Mouse (Mus musculus): ENCODE measurements at regions not wholly inside any gene's neighbourhood (a gene's known extent, or its start where the extent isn't known, plus 50 kb on each side); places are given as distances from the start of the nearest gene placed in this dataset.

GRCm38 (mm10) chr2:40258207-40258606 lies 1032.0 kb upstream of the Ppp6c start:
- Histone ChIP-seq H3K9ac (replicated peaks; ENCODE audit: low read length) (no peak overlapping the region), H3K27me3 (ENCODE audit: insufficient read depth, low read length) (no peaks in the 10 kb centered on the region), H3K9me3 (ENCODE audit: low read length) (no peaks in the 10 kb centered on the region), H3K27ac (ENCODE audit: low read length) (no peak overlapping the region), H3K36me3 (ENCODE audit: insufficient read depth, low read length) (no peaks in the 10 kb centered on the region), H3K4me1 (ENCODE audit: insufficient read depth, low read length) (no peaks in the 10 kb centered on the region), H3K4me2 (replicated peaks; ENCODE audit: low read depth, low read length) (no peak overlapping the region), H3K4me3 (ENCODE audit: low read length) (no peak overlapping the region)
- ATAC-seq (ENCODE audit: low FRiP score, low TSS enrichment) = no peak

- Histone ChIP-seq H3K9me3 (ENCODE audit: low read length) (no peaks in the 10 kb centered on the region), H3K27me3 (ENCODE audit: insufficient read depth, low read length) (no peaks in the 10 kb centered on the region), H3K9ac (replicated peaks; ENCODE audit: low read length) (no peak overlapping the region), H3K4me3 (ENCODE audit: low read length) (no peak overlapping the region), H3K4me1 (ENCODE audit: insufficient read depth, low read length) (no peaks in the 10 kb centered on the region), H3K36me3 (ENCODE audit: insufficient read depth, low read length) (no peaks in the 10 kb centered on the region), H3K4me2 (replicated peaks; ENCODE audit: low read depth, low read length) (no peak overlapping the region), H3K27ac (ENCODE audit: low read length) (no peak overlapping the region)
- peak; percentile 39; the same call in 1 of the 2 replicates for ATAC-seq (ENCODE audit: low FRiP score, low TSS enrichment)
- 19% methylated on average over 1 of the region's 1 CpGs for WGBS
Observed at GRCm38 (mm10) chr2:40249639-40250332, 1023.5 kb upstream of the Ppp6c start.

- ATAC-seq (ENCODE audit: low FRiP score, low TSS enrichment) = no peak
- 82% methylated on average over 1 of the region's 1 CpGs for WGBS
- H3K36me3 ChIP-seq (ENCODE audit: insufficient read depth, low read length) = no peaks in the 10 kb centered on the region
Observed at GRCm38 (mm10) chr2:40223708-40224107, 997.5 kb upstream of the Ppp6c start.

GRCm38 (mm10) chr2:40223259-40223658 lies 997.0 kb upstream of the Ppp6c start:
- H3K9ac ChIP-seq (replicated peaks; ENCODE audit: low read length) = no peak overlapping the region
- no peak for ATAC-seq (ENCODE audit: low FRiP score, low TSS enrichment)
- H3K4me3 ChIP-seq (ENCODE audit: low read length) = no peak overlapping the region
- H3K4me2 ChIP-seq (replicated peaks; ENCODE audit: low read depth, low read length) = no peak overlapping the region
- H3K27ac ChIP-seq (ENCODE audit: low read length) = no peak overlapping the region
- no peaks in the 10 kb centered on the region for H3K4me1 ChIP-seq (ENCODE audit: insufficient read depth, low read length)
- no peaks in the 10 kb centered on the region for H3K27me3 ChIP-seq (ENCODE audit: insufficient read depth, low read length)
- no peaks in the 10 kb centered on the region for H3K36me3 ChIP-seq (ENCODE audit: insufficient read depth, low read length)
- no peaks in the 10 kb centered on the region for H3K9me3 ChIP-seq (ENCODE audit: low read length)

More at GRCm38 (mm10) chr2:40223708-40224107, 997.5 kb upstream of the Ppp6c start:
- H3K4me1 ChIP-seq (ENCODE audit: insufficient read depth, low read length) = no peaks in the 10 kb centered on the region
- H3K27me3 ChIP-seq (ENCODE audit: insufficient read depth, low read length) = no peaks in the 10 kb centered on the region
- no peak overlapping the region for H3K9ac ChIP-seq (replicated peaks; ENCODE audit: low read length)
- no peak overlapping the region for H3K4me2 ChIP-seq (replicated peaks; ENCODE audit: low read depth, low read length)
- H3K27ac ChIP-seq (ENCODE audit: low read length) = no peak overlapping the region
- H3K9me3 ChIP-seq (ENCODE audit: low read length) = no peaks in the 10 kb centered on the region
- no peak overlapping the region for H3K4me3 ChIP-seq (ENCODE audit: low read length)

Measured in kidney, embryonic 16.5 days (tissue).